Mouse (Mus musculus) CH12.LX (cell line): ENCODE measurements around the gene Hist1h1d. TPM values are rescaled to one million over a fixed set of nuclear protein-coding genes. Genes with fewer than 3 reads are reported as not detected.

ENCODE experiments used
- DNase-seq: peaks from one replicate; pipeline ENCODE4 v3.0.0-alpha.2; 2013; ENCODE audit errors: extremely low read depth
- H3K27ac ChIP-seq: 2 replicates; pipeline ENCODE4 v1.5.1; 2012; ENCODE audit warnings: low read depth, mild to moderate bottlenecking, control low read depth, moderate library complexity; ENCODE audit not compliant: insufficient read depth
- H3K27me3 ChIP-seq: replicated peaks from 2 replicates; pipeline ENCODE3; 2012; ENCODE audit warnings: inconsistent platforms
- H3K36me3 ChIP-seq, 2 experiments: replicated peaks in 1 of 2; 2 replicates each; pipeline versions ENCODE3 to v1.6.1; 2012; ENCODE audit warnings: inconsistent platforms in 1 of 2, low read length in 1 of 2, mild to moderate bottlenecking in 1 of 2, mixed read lengths in 1 of 2, moderate library complexity in 1 of 2; ENCODE audit not compliant: control insufficient read depth in 1 of 2, insufficient read depth in 1 of 2
- H3K4me1 ChIP-seq, 2 experiments: 2 replicates each; pipeline ENCODE4 v1.6.1; 2012; ENCODE audit warnings: inconsistent platforms in 1 of 2, moderate library complexity in 1 of 2; ENCODE audit not compliant: insufficient read depth in 2 of 2, control insufficient read depth in 1 of 2
- H3K4me2 ChIP-seq: 2 replicates; pipeline ENCODE4 v1.6.1; 2012; ENCODE audit warnings: low read depth, mild to moderate bottlenecking, control low read depth; ENCODE audit not compliant: poor library complexity, insufficient read depth, severe bottlenecking
- H3K4me3 ChIP-seq, 3 experiments: fragments of 150-350 bp in 1 of 3; sonication (generic) in 1 of 3; replicated peaks in 1 of 3; 2 replicates each; pipeline versions ENCODE3 to v1.5.1; 2011 to 2012; ENCODE audit warnings: low read depth in 2 of 3, low read length in 2 of 3, mild to moderate bottlenecking in 2 of 3, moderate library complexity in 2 of 3, control low read depth in 1 of 3, improper control_type of control experiment in 1 of 3, inconsistent platforms in 1 of 3, mixed read lengths in 1 of 3; ENCODE audit not compliant: poor library complexity in 1 of 3
- H3K79me2 ChIP-seq: replicated peaks from 2 replicates; pipeline ENCODE4 v1.6.1; 2012; ENCODE audit warnings: mild to moderate bottlenecking, moderate library complexity; ENCODE audit not compliant: control insufficient read depth, poor library complexity, insufficient read depth, severe bottlenecking; ENCODE audit errors: extremely low read depth
- H3K9ac ChIP-seq: 2 replicates; pipeline ENCODE4 v1.6.1; 2012; ENCODE audit warnings: low read depth, mild to moderate bottlenecking, control low read depth, moderate library complexity; ENCODE audit not compliant: insufficient read depth
- H3K9me3 ChIP-seq: replicated peaks from 2 replicates; pipeline ENCODE3; 2012; ENCODE audit warnings: low read length, inconsistent platforms, mixed read lengths
- CHD1 ChIP-seq: IDR thresholded peaks from 2 replicates; pipeline ENCODE4 v1.6.1; 2012; ENCODE audit warnings: low read depth, low read length, improper control_type of control experiment, inconsistent platforms
- CHD2 ChIP-seq: IDR thresholded peaks from 2 replicates; pipeline ENCODE4 v1.6.1; 2011; ENCODE audit warnings: low read length, improper control_type of control experiment
- E2F4 ChIP-seq: IDR thresholded peaks from 2 replicates; pipeline ENCODE4 v1.6.1; 2011; ENCODE audit warnings: low read depth, low read length, improper control_type of control experiment; ENCODE audit not compliant: insufficient replicate concordance
- ELF1 ChIP-seq: IDR thresholded peaks from 2 replicates; pipeline ENCODE4 v1.6.1; 2014; ENCODE audit warnings: low read depth, mild to moderate bottlenecking, inconsistent platforms, low read length, improper control_type of control experiment
- ETS1 ChIP-seq: conservative IDR thresholded peaks from 2 replicates; pipeline ENCODE4 v1.6.1; 2012; ENCODE audit warnings: low read depth, mild to moderate bottlenecking, inconsistent platforms, low read length, improper control_type of control experiment, moderate library complexity
- GABPA ChIP-seq: IDR thresholded peaks from 2 replicates; pipeline ENCODE4 v1.6.1; 2012; ENCODE audit warnings: low read depth, low read length, improper control_type of control experiment, inconsistent platforms; ENCODE audit not compliant: insufficient replicate concordance
- HCFC1 ChIP-seq: IDR thresholded peaks from 2 replicates; pipeline ENCODE4 v1.6.1; 2012; ENCODE audit warnings: low read depth, mild to moderate bottlenecking, inconsistent platforms, low read length, improper control_type of control experiment
- JUND ChIP-seq: conservative IDR thresholded peaks from 2 replicates; pipeline ENCODE4 v1.6.1; 2011; ENCODE audit warnings: low read depth, low read length, improper control_type of control experiment
- KAT2A ChIP-seq: IDR thresholded peaks from 2 replicates; pipeline ENCODE4 v1.6.1; 2012; ENCODE audit warnings: low read length, improper control_type of control experiment, inconsistent platforms; ENCODE audit not compliant: insufficient replicate concordance
- MAFK ChIP-seq: IDR thresholded peaks from 2 replicates; pipeline ENCODE4 v1.6.1; 2011; ENCODE audit warnings: low read length, improper control_type of control experiment; ENCODE audit not compliant: insufficient replicate concordance
- MYC ChIP-seq: IDR thresholded peaks from 2 replicates; pipeline ENCODE4 v1.6.1; 2011; ENCODE audit warnings: low read depth, mild to moderate bottlenecking, improper control_type of control experiment, low read length
- NELFE ChIP-seq: IDR thresholded peaks from 2 replicates; pipeline ENCODE4 v1.6.1; 2011; ENCODE audit warnings: low read depth, low read length, improper control_type of control experiment
- NRF1 ChIP-seq: IDR thresholded peaks from 2 replicates; pipeline ENCODE4 v1.6.1; 2014; ENCODE audit warnings: low read depth, mild to moderate bottlenecking, inconsistent platforms, low read length, improper control_type of control experiment, moderate library complexity
- RAD21 ChIP-seq: IDR thresholded peaks from 2 replicates; pipeline ENCODE4 v1.6.1; 2011; ENCODE audit warnings: low read depth, mild to moderate bottlenecking, low read length, improper control_type of control experiment, moderate library complexity
- SIN3A ChIP-seq: IDR thresholded peaks from 2 replicates; pipeline ENCODE4 v1.6.1; 2012; ENCODE audit warnings: low read length, improper control_type of control experiment, inconsistent platforms
- TBP ChIP-seq: conservative IDR thresholded peaks from 2 replicates; pipeline ENCODE4 v1.6.1; 2011; ENCODE audit warnings: low read depth, low read length, improper control_type of control experiment
- UBTF ChIP-seq: IDR thresholded peaks from 2 replicates; pipeline ENCODE4 v1.6.1; 2012; ENCODE audit warnings: low read depth, mild to moderate bottlenecking, inconsistent platforms, low read length, improper control_type of control experiment, moderate library complexity
- dilution Hi-C: fragments of 300-500 bp; cut with MboI; formaldehyde crosslinking; loops from 2 replicates; pipeline ENCODE4 v1.14.3; 2020; ENCODE audit warnings: low sequenced_read_pairs; ENCODE audit not compliant: extremely low pct_unique_long_range_greater_than_20kb, extremely low pct_ligation_motif_present
- in situ Hi-C: fragments of 300-500 bp; cut with MboI; formaldehyde crosslinking; loops from 3 replicates; pipeline ENCODE4 v1.14.3; 2019; ENCODE audit warnings: low sequenced_read_pairs, low pct_ligation_motif_present, low pct_unique_long_range_greater_than_20kb, mixed read lengths
- polyA plus RNA-seq: library from polyadenylated mRNA; unstranded; fragments of >175 nt; gene quantifications from 2 replicates; pipeline ENCODE4 v1.2.1, GENCODE M21; 2012; ENCODE audit warnings: low read depth; ENCODE audit not compliant: insufficient read length
- total RNA-seq, 2 experiments: library from RNA; depleted of rRNA; stranded (reverse); fragments of 300-350 nt in 1 of 2; fragments of >200 nt in 1 of 2; gene quantifications; 2 replicates each; pipeline ENCODE4 v1.2.3; 2012 to 2014

Hist1h1d gene
- total and polyA plus RNA-seq, 3 experiments, result 0.14 to 112 (median 2.3) TPM

DNA sequence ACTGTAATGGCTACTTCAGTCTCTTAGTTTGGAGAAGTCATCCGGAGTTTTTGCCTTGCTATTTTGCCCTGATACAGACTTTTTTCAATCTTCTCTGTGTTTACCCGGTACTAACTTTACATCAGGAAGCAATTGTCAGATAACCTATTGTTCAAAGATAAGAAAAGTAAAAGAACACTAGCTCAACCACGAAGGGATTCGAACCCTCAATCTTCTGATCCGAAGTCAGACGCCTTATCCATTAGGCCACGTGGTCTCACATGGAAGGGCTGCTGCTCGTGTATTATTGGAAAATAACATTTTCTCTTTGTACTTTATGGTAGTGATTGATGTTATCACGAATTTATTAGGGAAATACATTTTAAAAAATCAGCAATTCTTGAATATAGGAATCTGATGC is 49.3 kb upstream of the Hist1h1d start (continued):
- TF ChIP-seq ETS1, result no peak
- TF ChIP-seq RAD21, result no peak
- no peak for TF ChIP-seq MYC
- no peak for TF ChIP-seq CHD2
- TF ChIP-seq KAT2A, result peak; percentile 74; the same call in 1 of the 2 replicates
- no peak for TF ChIP-seq JUND

DNA sequence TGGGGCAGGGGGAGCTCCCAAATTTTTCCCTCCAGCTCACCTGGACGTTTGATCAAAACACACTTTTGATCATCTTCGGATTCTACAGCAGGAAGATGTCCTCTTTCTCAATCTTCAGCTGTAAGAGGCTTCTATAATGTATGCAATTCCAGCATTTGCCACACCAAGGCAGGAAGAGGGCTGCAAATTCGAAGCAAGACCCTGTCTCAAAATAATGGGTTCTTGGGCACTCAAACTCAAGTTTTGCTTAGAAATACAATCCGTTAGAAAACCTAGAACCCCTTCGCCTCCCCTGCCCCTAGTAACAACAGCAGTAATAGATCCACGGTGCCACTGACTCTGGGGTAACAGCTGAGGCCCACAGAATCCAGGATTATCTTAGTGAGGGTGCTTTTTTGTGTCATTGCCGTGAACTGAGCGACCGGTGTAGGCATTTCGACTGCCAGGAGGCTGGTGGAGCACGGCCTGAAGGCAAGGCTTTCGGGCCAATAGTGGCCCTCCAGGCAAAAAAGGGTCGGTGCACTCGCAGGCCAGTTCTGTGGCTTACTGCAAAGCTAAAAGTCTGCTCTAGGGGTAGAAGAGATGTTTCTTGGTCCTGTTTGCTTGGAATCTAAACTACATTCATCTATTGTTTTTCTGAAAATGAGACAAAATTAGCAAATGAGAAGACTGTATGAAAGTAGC is 47.3 kb upstream of the Hist1h1d start:
- Histone ChIP-seq H3K9ac (peak overlapping the region; percentile 61), H3K79me2 (no peaks in the 10 kb centered on the region), H3K9me3 (no peaks in the 10 kb centered on the region), H3K27me3 (no peaks in the 10 kb centered on the region), H3K4me3 (peak overlapping the region; percentile 41 to 57 (median 54)), H3K36me3 (no peaks in the 10 kb centered on the region), H3K27ac (peak overlapping the region; percentile 66), H3K4me1 (peaks cover 6 to 40% of the 10 kb centered on the region in 2 experiments; a peak in 3 of 4 replicates), H3K4me2 (peak overlapping the region; percentile 96)
- in situ Hi-C loops (loop anchor here (10.0 to 25.0 kb wide), 2 partner anchors 201 to 1569 kb away; partner anchors contain the start of gene Zfp184), dilution Hi-C loops (no loop called here)
- peak; percentile 65 for DNase-seq
- TF ChIP-seq ETS1 (no peak), UBTF (peak; percentile 92)

DNA sequence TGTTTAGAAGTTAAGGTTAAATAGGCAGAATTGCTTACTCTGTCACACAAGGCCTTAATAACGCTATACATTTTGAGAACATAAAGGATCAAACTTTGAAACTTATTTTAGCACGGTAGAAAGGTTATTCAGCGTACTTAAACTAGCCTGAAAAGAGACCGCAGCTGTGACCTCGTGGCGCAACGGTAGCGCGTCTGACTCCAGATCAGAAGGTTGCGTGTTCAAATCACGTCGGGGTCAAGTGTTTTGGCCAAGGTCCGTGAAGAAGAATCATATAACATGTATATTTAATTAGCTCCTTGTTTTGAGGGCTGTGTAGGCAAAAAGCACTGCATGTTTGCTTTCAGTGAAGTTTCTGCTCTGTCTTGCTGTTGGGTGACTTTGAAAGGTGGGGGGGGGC is 46.7 kb upstream of the Hist1h1d start:
- Histone ChIP-seq H3K79me2 (no peaks in the 10 kb centered on the region), H3K36me3 (no peaks in the 10 kb centered on the region), H3K27ac (no peak overlapping the region), H3K4me2 (peak overlapping the region; percentile 74), H3K4me1 (peaks cover 6 to 41% of the 10 kb centered on the region in 2 experiments; a peak in 3 of 4 replicates), H3K9ac (peak overlapping the region; percentile 61), H3K9me3 (no peaks in the 10 kb centered on the region), H3K27me3 (no peaks in the 10 kb centered on the region), H3K4me3 (peak overlapping the region; percentile 41 to 57 (median 54))
- in situ Hi-C loops (loop anchor here (10.0 to 25.0 kb wide), 2 partner anchors 202 to 1569 kb away; partner anchors contain the start of gene Zfp184), dilution Hi-C loops (no loop called here)
- TF ChIP-seq SIN3A (0 out of 2 replicates have a peak, but pooled peaks have one; percentile 5), HCFC1 (no peak; the same call in 1 of the 2 replicates), MAFK (peak; percentile 92), GABPA (no peak), RAD21 (no peak), KAT2A (peak; percentile 70; the same call in 1 of the 2 replicates), JUND (no peak), TBP (peak; percentile 100), E2F4 (0 out of 2 replicates have a peak, but pooled peaks have one; percentile 66), ELF1 (peak; percentile 94), NRF1 (peak; percentile 49; the same call in 1 of the 2 replicates), NELFE (no peak), CHD1 (0 out of 2 replicates have a peak, but pooled peaks have one; percentile 34)
- peak; percentile 76 for DNase-seq
